Mouse (Mus musculus) CH12.LX (cell line): ENCODE data around the gene Ep300.

Experiments used
- CHD1 ChIP-seq: IDR thresholded peaks from 2 replicates; pipeline ENCODE4 v1.6.1; 2012; ENCODE audit warnings: low read depth, low read length, improper control_type of control experiment, inconsistent platforms
- CHD2 ChIP-seq: IDR thresholded peaks from 2 replicates; pipeline ENCODE4 v1.6.1; 2011; ENCODE audit warnings: low read length, improper control_type of control experiment
- CTCF ChIP-seq, 2 experiments: IDR thresholded peaks in 1 of 2; conservative IDR thresholded peaks in 1 of 2; 2 replicates each; pipeline ENCODE4 v1.5.1; 2011 to 2012; ENCODE audit warnings: low read depth in 2 of 2, low read length in 2 of 2, improper control_type of control experiment in 1 of 2, inconsistent platforms in 1 of 2, mild to moderate bottlenecking in 1 of 2, moderate library complexity in 1 of 2
- EP300 ChIP-seq: IDR thresholded peaks from 2 replicates; pipeline ENCODE4 v1.6.1; 2011; ENCODE audit warnings: low read length, improper control_type of control experiment
- ETS1 ChIP-seq: conservative IDR thresholded peaks from 2 replicates; pipeline ENCODE4 v1.6.1; 2012; ENCODE audit warnings: low read depth, mild to moderate bottlenecking, inconsistent platforms, low read length, improper control_type of control experiment, moderate library complexity
- JUN ChIP-seq: IDR thresholded peaks from 2 replicates; pipeline ENCODE4 v1.6.1; 2011; ENCODE audit warnings: low read depth, mild to moderate bottlenecking, low read length, improper control_type of control experiment, moderate library complexity; ENCODE audit not compliant: insufficient read depth
- KAT2A ChIP-seq: IDR thresholded peaks from 2 replicates; pipeline ENCODE4 v1.6.1; 2012; ENCODE audit warnings: low read length, improper control_type of control experiment, inconsistent platforms; ENCODE audit not compliant: insufficient replicate concordance
- NELFE ChIP-seq: IDR thresholded peaks from 2 replicates; pipeline ENCODE4 v1.6.1; 2011; ENCODE audit warnings: low read depth, low read length, improper control_type of control experiment
- POLR2A ChIP-seq: IDR thresholded peaks from 2 replicates; pipeline ENCODE4 v1.6.1; 2011; ENCODE audit warnings: low read depth, mild to moderate bottlenecking, improper control_type of control experiment, low read length
- SIN3A ChIP-seq: IDR thresholded peaks from 2 replicates; pipeline ENCODE4 v1.6.1; 2012; ENCODE audit warnings: low read length, improper control_type of control experiment, inconsistent platforms
- USF1 ChIP-seq: IDR thresholded peaks from 2 replicates; pipeline ENCODE4 v1.6.1; 2014; ENCODE audit warnings: low read depth, mild to moderate bottlenecking, inconsistent platforms, low read length, improper control_type of control experiment
- ZC3H11A ChIP-seq: IDR thresholded peaks from 2 replicates; pipeline ENCODE4 v1.6.1; 2012; ENCODE audit warnings: low read depth, mild to moderate bottlenecking, inconsistent platforms, low read length, improper control_type of control experiment

GRCm38 (mm10) chr15:81555986-81556385 lies 29.2 kb upstream of the Ep300 start:
- TF ChIP-seq POLR2A, result no peak
- no peak for TF ChIP-seq CTCF (conservative IDR thresholded peaks at IDR 0.05 in 1 of 2, IDR thresholded peaks at IDR 0.05 in 1 of 2; ENCODE audit: low read depth in 2 of 2, low read length in 2 of 2)
- TF ChIP-seq ZC3H11A, result no peak
- no peak for TF ChIP-seq CHD2
- TF ChIP-seq KAT2A, result no peak
- no peak for TF ChIP-seq ETS1
- TF ChIP-seq JUN, result no peak
- no peak for TF ChIP-seq EP300
- no peak for TF ChIP-seq CHD1
- TF ChIP-seq NELFE, result no peak
- TF ChIP-seq USF1, result no peak
- no peak for TF ChIP-seq SIN3A
